Mouse (Mus musculus) cerebral cortex, adult 2 months (tissue): ENCODE measurements around the gene Ccl6.

Experiments
- WGBS: fragments of 180-500 bp; shearing (Covaris S2); methylation state at CpG from one replicate; pipeline ENCODE4 v1.1.7; 2018; 5-methylcytosine and 5-hydroxymethylcytosine counted together

The Ccl6 gene

GRCm38 (mm10) chr11:83597796-83598195 lies 4.9 kb upstream of the Ccl6 start:
- 94% methylated on average over 7 of the region's 7 CpGs for WGBS

GRCm38 (mm10) chr11:83595669-83596455 lies 3.0 kb upstream of the Ccl6 start:
- WGBS = 81% methylated on average over 7 of the region's 7 CpGs

- WGBS = 93% methylated on average over 5 of the region's 5 CpGs
Measured at GRCm38 (mm10) chr11:83593453-83593852, 566 bp upstream of the Ccl6 start.

GRCm38 (mm10) chr11:83584232-83584631 lies 8.7 kb downstream of the Ccl6 start:
- 82% methylated on average over 2 of the region's 2 CpGs for WGBS

GRCm38 (mm10) chr11:83582626-83583449 lies 10.0 kb downstream of the Ccl6 start:
- 80% methylated on average over 4 of the region's 4 CpGs for WGBS

- WGBS = 86% methylated on average over 4 of the region's 4 CpGs
Measured at GRCm38 (mm10) chr11:83581626-83582610, 11.0 kb downstream of the Ccl6 start.

GRCm38 (mm10) chr11:83580699-83581232 lies 12.1 kb downstream of the Ccl6 start:
- WGBS = 63% methylated on average over 1 of the region's 1 CpGs

- 83% methylated on average over 3 of the region's 3 CpGs for WGBS
Measured at GRCm38 (mm10) chr11:83578999-83579398, 13.9 kb downstream of the Ccl6 start.

- 60% methylated on average over 2 of the region's 2 CpGs for WGBS
Measured at GRCm38 (mm10) chr11:83578186-83578760, 14.6 kb downstream of the Ccl6 start, which contains the start of gene Ccl9. TSS of gene Ccl9 (minus strand) at chr11:83578636.

GRCm38 (mm10) chr11:83576927-83577555 lies 15.8 kb downstream of the Ccl6 start:
- WGBS = 81% methylated on average over 4 of the region's 4 CpGs

- WGBS = 77% methylated on average over 9 of the region's 9 CpGs
Measured at GRCm38 (mm10) chr11:83572834-83573233, 20.1 kb downstream of the Ccl6 start.

GRCm38 (mm10) chr11:83572223-83572622 lies 20.7 kb downstream of the Ccl6 start:
- WGBS = 78% methylated on average over 8 of the region's 8 CpGs

GRCm38 (mm10) chr11:83570189-83570588 lies 22.7 kb downstream of the Ccl6 start:
- 97% methylated on average over 2 of the region's 2 CpGs for WGBS

GRCm38 (mm10) chr11:83569249-83569648 lies 23.6 kb downstream of the Ccl6 start:
- 94% methylated on average over 7 of the region's 7 CpGs for WGBS

- WGBS = 94% methylated on average over 3 of the region's 3 CpGs
Measured at GRCm38 (mm10) chr11:83568786-83569185, 24.1 kb downstream of the Ccl6 start.

GRCm38 (mm10) chr11:83568061-83568460 lies 24.8 kb downstream of the Ccl6 start:
- WGBS = 91% methylated on average over 9 of the region's 9 CpGs

GRCm38 (mm10) chr11:83567311-83567710 lies 25.6 kb downstream of the Ccl6 start:
- WGBS = 75% methylated on average over 7 of the region's 7 CpGs

GRCm38 (mm10) chr11:83563754-83564153 lies 29.1 kb downstream of the Ccl6 start:
- 60% methylated on average over 2 of the region's 2 CpGs for WGBS

GRCm38 (mm10) chr11:83562311-83562887 lies 30.5 kb downstream of the Ccl6 start:
- WGBS = 75% methylated on average over 6 of the region's 6 CpGs

- WGBS = 78% methylated on average over 6 of the region's 6 CpGs
Measured at GRCm38 (mm10) chr11:83560405-83560804, 32.5 kb downstream of the Ccl6 start.
